Mouse (Mus musculus) heart, embryonic 13.5 days (tissue): ENCODE data around the gene Adamts2. TPM values are rescaled to one million over a fixed set of nuclear protein-coding genes. Genes with fewer than 3 reads are reported as not detected.

Experiments
- ATAC-seq: fragments of 200-750 bp; cut with Nextera tagmentation; 2 replicates; pipeline ENCODE4 v1.8.0; 2017; ENCODE audit warnings: moderate TSS enrichment; ENCODE audit not compliant: insufficient number of reproducible peaks, low FRiP score, low TSS enrichment; ENCODE audit errors: extremely low read depth
- H3K27ac ChIP-seq: fragments of 300-500 bp; sonication (generic); replicated peaks from 2 replicates; pipeline ENCODE4 v1.5.1; 2015; ENCODE audit warnings: moderate library complexity, mild to moderate bottlenecking, inconsistent platforms
- H3K27me3 ChIP-seq: fragments of 300-500 bp; sonication (generic); replicated peaks from 2 replicates; pipeline ENCODE4 v1.6.1; 2015; ENCODE audit warnings: mild to moderate bottlenecking, inconsistent platforms
- H3K36me3 ChIP-seq: fragments of 300-500 bp; sonication (generic); 2 replicates; pipeline ENCODE4 v1.6.1; 2015; ENCODE audit warnings: mild to moderate bottlenecking, inconsistent platforms
- H3K4me1 ChIP-seq: fragments of 300-500 bp; sonication (generic); 2 replicates; pipeline ENCODE4 v1.6.1; 2015; ENCODE audit warnings: inconsistent platforms
- H3K4me2 ChIP-seq: fragments of 300-500 bp; sonication (generic); 2 replicates; pipeline ENCODE4 v1.6.1; 2015; ENCODE audit warnings: inconsistent platforms, mild to moderate bottlenecking, moderate library complexity
- H3K4me3 ChIP-seq: fragments of 300-500 bp; sonication (generic); 2 replicates; pipeline ENCODE4 v1.5.1; 2015; ENCODE audit warnings: moderate library complexity, mild to moderate bottlenecking, inconsistent platforms
- H3K9ac ChIP-seq: fragments of 300-500 bp; sonication (generic); 2 replicates; pipeline ENCODE4 v1.6.1; 2015; ENCODE audit warnings: inconsistent platforms, mild to moderate bottlenecking, moderate library complexity
- H3K9me3 ChIP-seq: fragments of 300-500 bp; sonication (generic); 2 replicates; pipeline ENCODE4 v1.6.1; 2016; ENCODE audit warnings: inconsistent platforms
- WGBS: fragments of 180-500 bp; shearing (Covaris S2); methylation state at CpG from one replicate; pipeline ENCODE4 v1.1.7; 2015; ENCODE audit warnings: mixed read lengths; 5-methylcytosine and 5-hydroxymethylcytosine counted together
- polyA plus RNA-seq: library from polyadenylated mRNA; unstranded; fragments of >200 nt; fragmentation: Nextera tagmentation; extraction: Ambion mirVana; gene quantifications from 2 replicates; pipeline ENCODE4 v1.2.1, GENCODE M21; 2015

Adamts2 gene
- polyA plus RNA-seq, 1 experiment from 2014 or later: 7.0 TPM

GRCm38 (mm10) chr11:50596571-50596970 is 5.3 kb upstream of the Adamts2 start:
- Histone ChIP-seq H3K27ac (no peak overlapping the region), H3K36me3 (no peaks in the 10 kb centered on the region), H3K4me3 (no peak overlapping the region), H3K27me3 (peaks cover 70% of the 10 kb centered on the region), H3K9ac (no peak overlapping the region), H3K4me1 (peaks cover 5% of the 10 kb centered on the region; the same call in 1 of the 2 replicates), H3K9me3 (no peaks in the 10 kb centered on the region), H3K4me2 (no peak overlapping the region)
- WGBS: 76% methylated on average over 2 of the region's 2 CpGs
- ATAC-seq: no peak

DNA sequence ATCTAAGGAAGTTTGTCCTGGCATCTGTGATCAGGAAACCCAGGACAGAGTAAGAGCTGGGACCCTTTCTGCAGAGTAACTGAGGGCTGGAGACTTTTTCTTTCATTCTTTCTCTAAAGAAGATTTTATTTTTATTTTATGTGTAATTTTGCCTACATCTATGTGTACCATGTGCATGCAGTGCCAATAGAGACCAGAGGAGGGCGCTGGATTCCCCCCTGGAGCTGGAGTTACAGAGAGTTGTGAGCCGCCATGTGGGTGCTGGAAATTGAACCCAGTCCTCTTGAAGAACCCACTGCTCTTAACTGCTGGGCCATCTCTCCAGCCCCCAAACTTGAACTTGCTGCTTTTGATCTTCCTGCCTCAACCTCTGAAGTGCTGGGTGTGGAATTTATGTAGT is 2.7 kb upstream of the Adamts2 start:
- no peak overlapping the region for H3K9ac ChIP-seq
- H3K4me2 ChIP-seq: no peak overlapping the region
- no peaks in the 10 kb centered on the region for H3K36me3 ChIP-seq
- no peak overlapping the region for H3K4me3 ChIP-seq
- 55% methylated on average over 2 of the region's 2 CpGs for WGBS
- no peak for ATAC-seq
- peaks cover 85% of the 10 kb centered on the region for H3K27me3 ChIP-seq
- H3K27ac ChIP-seq: no peak overlapping the region
- peaks cover 18% of the 10 kb centered on the region for H3K4me1 ChIP-seq
- H3K9me3 ChIP-seq: no peaks in the 10 kb centered on the region

GRCm38 (mm10) chr11:50602356-50603081 is 635 bp downstream of the Adamts2 start:
- Histone ChIP-seq H3K4me3 (peak overlapping the region; percentile 74), H3K27ac (0 out of 2 replicates have a peak overlapping the region, but pooled peaks have one; percentile 24), H3K27me3 (peaks cover 99% of the 10 kb centered on the region), H3K9ac (peak overlapping the region; percentile 82), H3K36me3 (no peaks in the 10 kb centered on the region), H3K9me3 (no peaks in the 10 kb centered on the region), H3K4me1 (peaks cover 18% of the 10 kb centered on the region), H3K4me2 (peak overlapping the region; percentile 97)
- no peak for ATAC-seq
- WGBS: 1% methylated on average over 59 of the region's 59 CpGs

GRCm38 (mm10) chr11:50603082-50603910 is 1.4 kb downstream of the Adamts2 start:
- Histone ChIP-seq H3K9ac (peak overlapping the region; percentile 82), H3K4me1 (peaks cover 18% of the 10 kb centered on the region), H3K27me3 (peaks cover 97% of the 10 kb centered on the region), H3K4me2 (peak overlapping the region; percentile 97), H3K27ac (no peak overlapping the region), H3K36me3 (no peaks in the 10 kb centered on the region), H3K9me3 (no peaks in the 10 kb centered on the region), H3K4me3 (peak overlapping the region; percentile 74)
- WGBS: 1% methylated on average over 52 of the region's 52 CpGs
- ATAC-seq: no peak

DNA sequence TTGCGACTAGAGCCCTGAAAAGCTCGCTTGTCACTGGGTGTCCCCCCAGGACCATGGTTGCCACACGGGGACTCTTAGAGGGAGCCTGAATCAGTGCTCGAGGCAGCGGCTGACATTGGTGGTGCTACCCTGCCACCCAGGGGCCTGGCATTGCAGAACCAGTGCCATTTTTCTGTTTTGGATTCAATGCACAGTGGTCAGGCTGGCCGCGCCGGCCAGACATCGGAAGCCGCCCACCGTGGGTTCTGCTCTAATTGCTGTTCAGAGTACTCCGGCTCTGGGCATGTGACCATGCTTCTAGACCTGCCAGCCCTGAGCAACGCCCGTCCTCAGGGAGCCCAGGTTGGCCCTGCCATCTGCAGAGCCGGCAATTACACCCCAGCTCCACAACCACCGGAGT is 2.5 kb downstream of the Adamts2 start:
- H3K4me2 ChIP-seq: peak overlapping the region; percentile 97; the same call in 1 of the 2 replicates
- 69% methylated on average over 16 of the region's 16 CpGs for WGBS
- H3K27ac ChIP-seq: no peak overlapping the region
- no peaks in the 10 kb centered on the region for H3K9me3 ChIP-seq
- no peak overlapping the region for H3K9ac ChIP-seq
- peaks cover 87% of the 10 kb centered on the region for H3K27me3 ChIP-seq
- H3K4me3 ChIP-seq: peak overlapping the region; percentile 74
- no peak for ATAC-seq
- H3K36me3 ChIP-seq: no peaks in the 10 kb centered on the region
- peaks cover 18% of the 10 kb centered on the region for H3K4me1 ChIP-seq

DNA sequence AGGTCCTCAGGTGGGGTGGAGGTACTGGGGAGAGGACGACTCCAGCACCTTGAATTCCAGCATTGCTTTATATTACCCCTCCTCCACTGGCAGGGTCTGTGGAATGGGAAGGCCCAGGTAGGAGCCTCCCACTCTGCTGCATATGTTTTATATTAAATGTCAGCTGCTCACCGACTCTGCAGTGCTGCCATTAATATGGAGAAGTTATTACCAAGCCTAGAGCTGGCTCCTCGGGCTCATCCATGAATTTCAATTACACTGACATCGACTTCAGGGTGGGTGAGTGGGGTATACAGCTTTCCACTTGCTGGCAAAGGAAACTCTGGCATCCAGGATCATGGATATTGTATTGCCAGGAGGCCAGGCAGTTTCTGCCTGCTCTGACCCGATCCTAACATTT is 9.3 kb downstream of the Adamts2 start:
- peaks cover 25% of the 10 kb centered on the region for H3K27me3 ChIP-seq
- no peak overlapping the region for H3K27ac ChIP-seq
- no peaks in the 10 kb centered on the region for H3K36me3 ChIP-seq
- H3K9me3 ChIP-seq: no peaks in the 10 kb centered on the region
- no peak for ATAC-seq
- H3K4me2 ChIP-seq: no peak overlapping the region
- 60% methylated on average over 5 of the region's 5 CpGs for WGBS
- no peak overlapping the region for H3K4me3 ChIP-seq
- no peaks in the 10 kb centered on the region for H3K4me1 ChIP-seq
- no peak overlapping the region for H3K9ac ChIP-seq

DNA sequence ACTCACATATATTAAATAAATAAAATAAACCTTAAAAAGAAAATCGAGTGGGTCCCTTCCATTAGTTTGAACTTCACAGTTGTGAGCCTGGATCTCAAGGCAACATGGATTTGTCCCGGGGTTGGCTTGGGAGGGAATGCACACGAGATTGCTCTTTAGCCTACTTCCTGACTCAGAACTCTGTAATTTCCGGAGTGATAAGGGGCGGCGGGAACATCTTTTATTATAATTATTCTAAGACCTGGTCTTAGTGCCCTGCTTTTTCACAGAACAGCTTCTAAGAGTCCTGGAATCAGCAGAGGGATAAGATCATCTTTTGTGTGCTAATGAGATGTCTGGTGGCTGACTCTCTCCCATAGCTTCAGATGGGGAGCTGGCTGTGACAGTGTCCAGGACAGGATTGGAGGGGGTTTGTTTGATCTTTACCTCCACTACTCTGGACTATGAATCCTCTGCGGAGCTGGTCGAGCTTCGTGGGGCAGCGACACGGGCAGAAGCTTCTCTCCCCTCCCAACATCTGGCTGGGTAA is 15.2 kb downstream of the Adamts2 start:
- 63% methylated on average over 11 of the region's 11 CpGs for WGBS

GRCm38 (mm10) chr11:50620926-50621325 is 19.0 kb downstream of the Adamts2 start:
- no peak for ATAC-seq
- H3K27ac ChIP-seq: peak overlapping the region; percentile 78; the same call in 1 of the 2 replicates

More for the DNA sequence above, 15.2 kb downstream of the Adamts2 start:
- H3K9me3 ChIP-seq: no peaks in the 10 kb centered on the region
- H3K27me3 ChIP-seq: peaks cover 2% of the 10 kb centered on the region; the same call in 1 of the 2 replicates
- H3K9ac ChIP-seq: no peak overlapping the region
- H3K4me1 ChIP-seq: peaks cover 14% of the 10 kb centered on the region
- ATAC-seq: no peak
- no peak overlapping the region for H3K4me3 ChIP-seq
- no peaks in the 10 kb centered on the region for H3K36me3 ChIP-seq
- H3K27ac ChIP-seq: peak overlapping the region; percentile 17; the same call in 1 of the 2 replicates
- H3K4me2 ChIP-seq: no peak overlapping the region

GRCm38 (mm10) chr11:50621364-50621763 is 19.5 kb downstream of the Adamts2 start:
- no peak for ATAC-seq
- no peaks in the 10 kb centered on the region for H3K36me3 ChIP-seq
- H3K4me2 ChIP-seq: no peak overlapping the region
- H3K27ac ChIP-seq: peak overlapping the region; percentile 78
- H3K4me3 ChIP-seq: no peak overlapping the region
- H3K9me3 ChIP-seq: no peaks in the 10 kb centered on the region
- no peaks in the 10 kb centered on the region for H3K27me3 ChIP-seq
- no peak overlapping the region for H3K9ac ChIP-seq
- WGBS: 60% methylated on average over 5 of the region's 5 CpGs
- H3K4me1 ChIP-seq: peaks cover 42% of the 10 kb centered on the region

More at GRCm38 (mm10) chr11:50620926-50621325, 19.0 kb downstream of the Adamts2 start:
- Histone ChIP-seq H3K4me1 (peaks cover 42% of the 10 kb centered on the region), H3K36me3 (no peaks in the 10 kb centered on the region), H3K4me2 (no peak overlapping the region), H3K9ac (no peak overlapping the region), H3K27me3 (no peaks in the 10 kb centered on the region), H3K4me3 (no peak overlapping the region), H3K9me3 (no peaks in the 10 kb centered on the region)
- WGBS: 79% methylated on average over 4 of the region's 4 CpGs

DNA sequence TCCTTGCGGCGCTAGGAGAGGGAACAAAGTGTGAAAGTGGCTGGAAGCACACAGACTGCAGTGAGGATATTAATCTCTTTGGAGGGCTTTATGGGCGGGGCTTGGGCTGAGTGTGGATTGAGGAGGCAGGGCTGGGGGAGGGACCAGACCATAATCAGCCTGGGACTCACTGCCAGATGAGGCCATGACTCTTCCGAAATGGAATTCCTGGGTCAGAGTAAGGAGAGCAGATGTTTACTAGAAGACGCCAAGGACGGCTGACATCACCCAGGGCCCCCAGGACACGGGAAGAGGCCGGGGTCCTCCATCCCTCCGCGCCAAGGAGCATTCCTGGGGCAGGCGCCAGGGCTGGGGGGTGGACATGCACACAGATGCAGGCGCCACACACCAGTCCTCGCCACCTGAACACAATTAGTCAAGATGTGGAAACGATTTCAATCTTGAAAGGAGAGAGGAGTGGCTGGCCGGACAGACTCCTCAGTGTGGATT is 20.4 kb downstream of the Adamts2 start:
- H3K9me3 ChIP-seq: no peaks in the 10 kb centered on the region
- no peak overlapping the region for H3K9ac ChIP-seq
- H3K27ac ChIP-seq: peak overlapping the region; percentile 78
- peak overlapping the region; percentile 13; the same call in 1 of the 2 replicates for H3K4me3 ChIP-seq
- peak overlapping the region; percentile 45 for H3K4me2 ChIP-seq
- no peaks in the 10 kb centered on the region for H3K36me3 ChIP-seq
- H3K4me1 ChIP-seq: peaks cover 39% of the 10 kb centered on the region
- peak; percentile 53; the same call in 1 of the 2 replicates for ATAC-seq
- 34% methylated on average over 15 of the region's 15 CpGs for WGBS
- H3K27me3 ChIP-seq: no peaks in the 10 kb centered on the region

- Histone ChIP-seq H3K27ac (no peak overlapping the region), H3K4me2 (no peak overlapping the region), H3K4me3 (no peak overlapping the region), H3K27me3 (no peaks in the 10 kb centered on the region; the same call in 1 of the 2 replicates), H3K9ac (no peak overlapping the region), H3K4me1 (peaks cover 36% of the 10 kb centered on the region), H3K9me3 (no peaks in the 10 kb centered on the region), H3K36me3 (no peaks in the 10 kb centered on the region)
- ATAC-seq: no peak
- 84% methylated on average over 3 of the region's 3 CpGs for WGBS
Observed at GRCm38 (mm10) chr11:50623806-50624205, 21.9 kb downstream of the Adamts2 start.
